Mouse (Mus musculus) midbrain, embryonic 11.5 days (tissue): ENCODE data around the gene Angptl6. TPM values are rescaled to one million over a fixed set of nuclear protein-coding genes. Genes with fewer than 3 reads are reported as not detected.

Experiments
- ATAC-seq: fragments of 200-750 bp; cut with Nextera tagmentation; 2 replicates; pipeline ENCODE4 v1.8.0; 2017; ENCODE audit warnings: moderate TSS enrichment, moderate library complexity; ENCODE audit not compliant: low FRiP score
- DNase-seq: peaks from one replicate; pipeline ENCODE4 v3.0.0; 2015; ENCODE audit warnings: low spot score; ENCODE audit errors: missing footprints
- H3K27ac ChIP-seq: fragments of 300-500 bp; sonication (generic); 2 replicates; pipeline ENCODE4 v1.5.1; 2014; ENCODE audit warnings: low read depth, low read length
- H3K27me3 ChIP-seq: fragments of 300-500 bp; sonication (generic); 2 replicates; pipeline ENCODE4 v1.6.1; 2014; ENCODE audit warnings: mild to moderate bottlenecking, low read length, moderate library complexity, mixed read lengths; ENCODE audit not compliant: control insufficient read depth, insufficient read depth
- H3K36me3 ChIP-seq: fragments of 300-500 bp; sonication (generic); 2 replicates; pipeline ENCODE4 v1.6.1; 2014; ENCODE audit warnings: mild to moderate bottlenecking, low read length, moderate library complexity, mixed read lengths; ENCODE audit not compliant: control insufficient read depth, insufficient read depth
- H3K4me1 ChIP-seq: fragments of 300-500 bp; sonication (generic); 2 replicates; pipeline ENCODE4 v1.6.1; 2014; ENCODE audit warnings: low read length; ENCODE audit not compliant: control insufficient read depth, insufficient read depth
- H3K4me2 ChIP-seq: fragments of 300-500 bp; sonication (generic); 2 replicates; pipeline ENCODE4 v1.6.1; 2014; ENCODE audit warnings: mild to moderate bottlenecking, moderate library complexity
- H3K4me3 ChIP-seq: fragments of 300-500 bp; sonication (generic); 2 replicates; pipeline ENCODE4 v1.5.1; 2014; ENCODE audit warnings: low read depth, low read length
- H3K9ac ChIP-seq: fragments of 300-500 bp; sonication (generic); 2 replicates; pipeline ENCODE4 v1.6.1; 2014; ENCODE audit warnings: low read length
- H3K9me3 ChIP-seq: fragments of 300-500 bp; sonication (generic); 2 replicates; pipeline ENCODE4 v1.6.1; 2016; ENCODE audit warnings: low read length; ENCODE audit not compliant: control insufficient read depth
- WGBS: fragments of 180-500 bp; shearing (Covaris S2); extraction: QIAGEN DNeasy Blood & Tissue Kit; methylation state at CpG from one replicate; pipeline ENCODE4 v1.1.7; 2014; 5-methylcytosine and 5-hydroxymethylcytosine counted together
- polyA plus RNA-seq: library from polyadenylated mRNA; unstranded; fragments of >200 nt; fragmentation: Nextera tagmentation; extraction: Ambion mirVana; gene quantifications from 2 replicates; pipeline ENCODE4 v1.2.1, GENCODE M21; 2014

The Angptl6 gene
- polyA plus RNA-seq, result 5.0 and 6.1 TPM in 2 replicates

- WGBS, result 93% methylated on average over 13 of the region's 13 CpGs
- no peaks in the 10 kb centered on the region for H3K36me3 ChIP-seq
- peak within 1 kb of the TSS; percentile 82 for H3K9ac ChIP-seq
- peaks cover 5% of the 10 kb centered on the region for H3K4me1 ChIP-seq
- H3K27ac ChIP-seq, result peak within 1 kb of the TSS; percentile 79
- no peaks in the 10 kb centered on the region for H3K27me3 ChIP-seq
- H3K9me3 ChIP-seq, result no peaks in the 10 kb centered on the region
- DNase-seq (no peak), ATAC-seq (no peak)
- H3K4me2 ChIP-seq, result peak within 1 kb of the TSS; percentile 61
- peak within 1 kb of the TSS; percentile 40 for H3K4me3 ChIP-seq
These were observed at the start of gene Angptl6 for GRCm38 (mm10) chr9:20879097-20879792. TSS of gene Angptl6 (minus strand) at chr9:20879727.

- Histone ChIP-seq H3K4me2 (no peak overlapping the region), H3K4me1 (no peaks in the 10 kb centered on the region), H3K9me3 (no peaks in the 10 kb centered on the region), H3K27me3 (no peaks in the 10 kb centered on the region), H3K36me3 (peaks cover 70% of the 10 kb centered on the region), H3K9ac (no peak overlapping the region), H3K27ac (no peak overlapping the region), H3K4me3 (no peak overlapping the region)
- 89% methylated on average over 3 of the region's 3 CpGs for WGBS
- ATAC-seq, result no peak
- no peak for DNase-seq
These were observed 43.7 kb upstream of the Angptl6 start for GRCm38 (mm10) chr9:20923258-20923657.

GRCm38 (mm10) chr9:20916160-20916559 is 36.6 kb upstream of the Angptl6 start:
- no peak overlapping the region for H3K27ac ChIP-seq
- H3K9ac ChIP-seq, result no peak overlapping the region
- no peaks in the 10 kb centered on the region for H3K27me3 ChIP-seq
- H3K9me3 ChIP-seq, result no peaks in the 10 kb centered on the region
- DNase-seq (no peak), ATAC-seq (no peak)
- H3K36me3 ChIP-seq, result peaks cover 69% of the 10 kb centered on the region
- 85% methylated on average over 4 of the region's 4 CpGs for WGBS
- H3K4me1 ChIP-seq, result no peaks in the 10 kb centered on the region
- no peak overlapping the region for H3K4me2 ChIP-seq
- H3K4me3 ChIP-seq, result no peak overlapping the region

GRCm38 (mm10) chr9:20909948-20910347 is 30.4 kb upstream of the Angptl6 start:
- ATAC-seq (no peak), DNase-seq (no peak)
- Histone ChIP-seq H3K4me1 (no peaks in the 10 kb centered on the region), H3K9me3 (no peaks in the 10 kb centered on the region), H3K4me2 (no peak overlapping the region), H3K9ac (no peak overlapping the region), H3K27me3 (no peaks in the 10 kb centered on the region), H3K27ac (no peak overlapping the region), H3K4me3 (no peak overlapping the region), H3K36me3 (peaks cover 67% of the 10 kb centered on the region)
- 96% methylated on average over 9 of the region's 9 CpGs for WGBS

- no peak for ATAC-seq
- Histone ChIP-seq H3K9ac (no peak overlapping the region), H3K27ac (no peak overlapping the region), H3K4me1 (peaks cover 8% of the 10 kb centered on the region), H3K9me3 (no peaks in the 10 kb centered on the region), H3K27me3 (no peaks in the 10 kb centered on the region), H3K4me2 (no peak overlapping the region), H3K36me3 (peaks cover 15% of the 10 kb centered on the region), H3K4me3 (no peak overlapping the region)
- WGBS, result 49% methylated on average over 6 of the region's 6 CpGs
- DNase-seq, result no peak
These were observed 22.6 kb upstream of the Angptl6 start for GRCm38 (mm10) chr9:20902174-20902491.

GRCm38 (mm10) chr9:20901466-20902173 is 22.1 kb upstream of the Angptl6 start:
- DNase-seq, result no peak
- no peak overlapping the region for H3K9ac ChIP-seq
- 16% methylated on average over 13 of the region's 13 CpGs for whole genome bisulfite sequencing

GRCm38 (mm10) chr9:20898511-20899073 is 19.1 kb upstream of the Angptl6 start, which contains the start of gene Eif3g:
TSS of gene Eif3g (minus strand) at chr9:20898623.
- WGBS, result 7% methylated on average over 32 of the region's 34 CpGs
- H3K9ac ChIP-seq, result peak within 1 kb of the TSS; percentile 95
- no peaks in the 10 kb centered on the region for H3K27me3 ChIP-seq
- peak within 1 kb of the TSS; percentile 85 for H3K4me3 ChIP-seq
- DNase-seq, result peak; percentile 99
- ATAC-seq, result peak; percentile 86
- peaks cover 9% of the 10 kb centered on the region for H3K4me1 ChIP-seq
- no peak within 1 kb of the TSS for H3K27ac ChIP-seq
- peaks cover 24% of the 10 kb centered on the region for H3K36me3 ChIP-seq
- H3K9me3 ChIP-seq, result no peaks in the 10 kb centered on the region
- peak within 1 kb of the TSS; percentile 86 for H3K4me2 ChIP-seq

More at GRCm38 (mm10) chr9:20901466-20902173, 22.1 kb upstream of the Angptl6 start:
- Histone ChIP-seq H3K27ac (no peak overlapping the region), H3K4me1 (peaks cover 9% of the 10 kb centered on the region), H3K27me3 (no peaks in the 10 kb centered on the region), H3K9me3 (no peaks in the 10 kb centered on the region), H3K4me3 (no peak overlapping the region), H3K4me2 (no peak overlapping the region), H3K36me3 (peaks cover 12% of the 10 kb centered on the region)
- no peak for ATAC-seq

GRCm38 (mm10) chr9:20897736-20898510 is 18.4 kb upstream of the Angptl6 start:
- WGBS, result 4% methylated on average over 31 of the region's 39 CpGs
- DNase-seq (no peak), ATAC-seq (peak; percentile 70)
- Histone ChIP-seq H3K4me1 (peaks cover 9% of the 10 kb centered on the region), H3K27ac (no peak overlapping the region), H3K4me2 (peak overlapping the region; percentile 86), H3K36me3 (peaks cover 25% of the 10 kb centered on the region), H3K9me3 (no peaks in the 10 kb centered on the region), H3K4me3 (peak overlapping the region; percentile 85), H3K27me3 (no peaks in the 10 kb centered on the region), H3K9ac (peak overlapping the region; percentile 95)
